Mouse (Mus musculus) liver, adult 2 months (tissue): Measurements from ENCODE around the gene Ptprn2.

ENCODE experiments used
- CTCF ChIP-seq: fragments of 200-500 bp; IDR thresholded peaks from 2 replicates; pipeline ENCODE4 v1.5.1; 2011; ENCODE audit warnings: low read depth, low read length, control low read depth
- POLR2A ChIP-seq: fragments of 200-500 bp; IDR thresholded peaks from 2 replicates; pipeline ENCODE4 v1.6.1; 2011; ENCODE audit warnings: low read length, control low read depth; ENCODE audit not compliant: insufficient read depth; ENCODE audit errors: extremely low read depth

- TF ChIP-seq CTCF = no peak
- TF ChIP-seq POLR2A = no peak
Observed at GRCm38 (mm10) chr12:116551516-116551915, 66.0 kb downstream of the Ptprn2 start.
